Mouse (Mus musculus): ENCODE measurements around the gene Trio. TPM values are rescaled to one million over a fixed set of nuclear protein-coding genes. Genes with fewer than 3 reads are reported as not detected.

Trio gene
- polyA plus RNA-seq, 1 experiment from 2014 or later, result 60.8 TPM

- H3K27ac ChIP-seq (replicated peaks; ENCODE audit: low read depth, low read length), result peak overlapping the region; percentile 90
- peaks cover 12% of the 10 kb centered on the region; the same call in 1 of the 2 replicates for H3K36me3 ChIP-seq (ENCODE audit: control insufficient read depth, insufficient read depth, low read length)
- no peaks in the 10 kb centered on the region for H3K9me3 ChIP-seq (ENCODE audit: control insufficient read depth, low read length)
- 0 out of 2 replicates have a peak overlapping the region, but pooled peaks have one; percentile 20 for H3K9ac ChIP-seq (ENCODE audit: low read depth, low read length)
- 18% methylated on average over 20 of the region's 20 CpGs for WGBS
- ATAC-seq (ENCODE audit: low read depth) (peak; percentile 84), DNase-seq (ENCODE audit: low spot score) (peak; percentile 93)
- H3K27me3 ChIP-seq (replicated peaks; ENCODE audit: control insufficient read depth, insufficient read depth, low read length), result no peaks in the 10 kb centered on the region
- H3K4me3 ChIP-seq (ENCODE audit: low read depth, low read length), result no peak overlapping the region
- H3K4me1 ChIP-seq (ENCODE audit: control insufficient read depth, insufficient read depth, low read length), result peaks cover 56% of the 10 kb centered on the region
- no peak overlapping the region for H3K4me2 ChIP-seq (ENCODE audit: low read depth, low read length)
These were observed 228.0 kb downstream of the Trio start for GRCm38 (mm10) chr15:27797480-27798155.

- Histone ChIP-seq H3K4me3 (ENCODE audit: low read depth, low read length) (no peak overlapping the region), H3K27me3 (replicated peaks; ENCODE audit: control insufficient read depth, insufficient read depth, low read length) (no peaks in the 10 kb centered on the region), H3K36me3 (ENCODE audit: control insufficient read depth, insufficient read depth, low read length) (peaks cover 12% of the 10 kb centered on the region; the same call in 1 of the 2 replicates), H3K9ac (ENCODE audit: low read depth, low read length) (peak overlapping the region; percentile 22; the same call in 1 of the 2 replicates), H3K27ac (replicated peaks; ENCODE audit: low read depth, low read length) (peak overlapping the region; percentile 90), H3K9me3 (ENCODE audit: control insufficient read depth, low read length) (no peaks in the 10 kb centered on the region), H3K4me2 (ENCODE audit: low read depth, low read length) (no peak overlapping the region), H3K4me1 (ENCODE audit: control insufficient read depth, insufficient read depth, low read length) (peaks cover 59% of the 10 kb centered on the region)
- ATAC-seq (ENCODE audit: low read depth), result peak; percentile 24
- 49% methylated on average over 7 of the region's 7 CpGs for WGBS
- DNase-seq (ENCODE audit: low spot score), result peak; percentile 63
These were observed 228.8 kb downstream of the Trio start for GRCm38 (mm10) chr15:27796868-27797222.

GRCm38 (mm10) chr15:27795942-27796867 lies 229.4 kb downstream of the Trio start:
- Histone ChIP-seq H3K9me3 (ENCODE audit: control insufficient read depth, low read length) (no peaks in the 10 kb centered on the region), H3K9ac (ENCODE audit: low read depth, low read length) (peak overlapping the region; percentile 22; the same call in 1 of the 2 replicates), H3K27me3 (replicated peaks; ENCODE audit: control insufficient read depth, insufficient read depth, low read length) (no peaks in the 10 kb centered on the region), H3K36me3 (ENCODE audit: control insufficient read depth, insufficient read depth, low read length) (peaks cover 12% of the 10 kb centered on the region; the same call in 1 of the 2 replicates), H3K4me1 (ENCODE audit: control insufficient read depth, insufficient read depth, low read length) (peaks cover 56% of the 10 kb centered on the region), H3K4me3 (ENCODE audit: low read depth, low read length) (no peak overlapping the region), H3K27ac (replicated peaks; ENCODE audit: low read depth, low read length) (peak overlapping the region; percentile 90), H3K4me2 (ENCODE audit: low read depth, low read length) (no peak overlapping the region)
- DNase-seq (ENCODE audit: low spot score), result no peak
- WGBS, result 69% methylated on average over 22 of the region's 22 CpGs
- ATAC-seq (ENCODE audit: low read depth), result no peak

- Histone ChIP-seq H3K27ac (replicated peaks; ENCODE audit: low read depth, low read length) (peak overlapping the region; percentile 77), H3K4me3 (ENCODE audit: low read depth, low read length) (no peak overlapping the region), H3K27me3 (replicated peaks; ENCODE audit: control insufficient read depth, insufficient read depth, low read length) (no peaks in the 10 kb centered on the region), H3K36me3 (ENCODE audit: control insufficient read depth, insufficient read depth, low read length) (no peaks in the 10 kb centered on the region), H3K9ac (ENCODE audit: low read depth, low read length) (no peak overlapping the region), H3K4me2 (ENCODE audit: low read depth, low read length) (no peak overlapping the region), H3K9me3 (ENCODE audit: control insufficient read depth, low read length) (no peaks in the 10 kb centered on the region), H3K4me1 (ENCODE audit: control insufficient read depth, insufficient read depth, low read length) (peaks cover 71% of the 10 kb centered on the region)
- 24% methylated on average over 6 of the region's 6 CpGs for WGBS
- no peak for ATAC-seq (ENCODE audit: low read depth)
- DNase-seq (ENCODE audit: low spot score), result no peak
These were observed 232.4 kb downstream of the Trio start for GRCm38 (mm10) chr15:27793284-27793683.

GRCm38 (mm10) chr15:27792473-27792872 lies 233.2 kb downstream of the Trio start:
- ATAC-seq (ENCODE audit: low read depth), result no peak
- Histone ChIP-seq H3K36me3 (ENCODE audit: control insufficient read depth, insufficient read depth, low read length) (no peaks in the 10 kb centered on the region), H3K9ac (ENCODE audit: low read depth, low read length) (no peak overlapping the region), H3K4me2 (ENCODE audit: low read depth, low read length) (no peak overlapping the region), H3K4me1 (ENCODE audit: control insufficient read depth, insufficient read depth, low read length) (peaks cover 64% of the 10 kb centered on the region), H3K4me3 (ENCODE audit: low read depth, low read length) (no peak overlapping the region), H3K9me3 (ENCODE audit: control insufficient read depth, low read length) (no peaks in the 10 kb centered on the region), H3K27ac (replicated peaks; ENCODE audit: low read depth, low read length) (peak overlapping the region; percentile 77), H3K27me3 (replicated peaks; ENCODE audit: control insufficient read depth, insufficient read depth, low read length) (no peaks in the 10 kb centered on the region)
- no peak for DNase-seq (ENCODE audit: low spot score)
- WGBS, result 34% methylated on average over 11 of the region's 11 CpGs

GRCm38 (mm10) chr15:27791141-27791540 lies 234.5 kb downstream of the Trio start:
- WGBS, result 79% methylated on average over 5 of the region's 5 CpGs
- Histone ChIP-seq H3K4me3 (ENCODE audit: low read depth, low read length) (no peak overlapping the region), H3K27ac (replicated peaks; ENCODE audit: low read depth, low read length) (no peak overlapping the region), H3K36me3 (ENCODE audit: control insufficient read depth, insufficient read depth, low read length) (no peaks in the 10 kb centered on the region), H3K27me3 (replicated peaks; ENCODE audit: control insufficient read depth, insufficient read depth, low read length) (no peaks in the 10 kb centered on the region), H3K9me3 (ENCODE audit: control insufficient read depth, low read length) (no peaks in the 10 kb centered on the region), H3K9ac (ENCODE audit: low read depth, low read length) (no peak overlapping the region), H3K4me1 (ENCODE audit: control insufficient read depth, insufficient read depth, low read length) (peaks cover 59% of the 10 kb centered on the region), H3K4me2 (ENCODE audit: low read depth, low read length) (no peak overlapping the region)
- no peak for ATAC-seq (ENCODE audit: low read depth)
- DNase-seq (ENCODE audit: low spot score), result no peak

GRCm38 (mm10) chr15:27790699-27791098 lies 234.9 kb downstream of the Trio start:
- H3K27me3 ChIP-seq (replicated peaks; ENCODE audit: control insufficient read depth, insufficient read depth, low read length), result no peaks in the 10 kb centered on the region
- H3K4me1 ChIP-seq (ENCODE audit: control insufficient read depth, insufficient read depth, low read length), result peaks cover 58% of the 10 kb centered on the region
- H3K27ac ChIP-seq (replicated peaks; ENCODE audit: low read depth, low read length), result no peak overlapping the region
- H3K36me3 ChIP-seq (ENCODE audit: control insufficient read depth, insufficient read depth, low read length), result no peaks in the 10 kb centered on the region
- WGBS, result 79% methylated on average over 6 of the region's 6 CpGs
- no peak overlapping the region for H3K9ac ChIP-seq (ENCODE audit: low read depth, low read length)
- no peak overlapping the region for H3K4me2 ChIP-seq (ENCODE audit: low read depth, low read length)
- no peaks in the 10 kb centered on the region for H3K9me3 ChIP-seq (ENCODE audit: control insufficient read depth, low read length)
- DNase-seq (ENCODE audit: low spot score), result no peak
- ATAC-seq (ENCODE audit: low read depth), result no peak
- no peak overlapping the region for H3K4me3 ChIP-seq (ENCODE audit: low read depth, low read length)

- H3K27me3 ChIP-seq (replicated peaks; ENCODE audit: control insufficient read depth, insufficient read depth, low read length), result no peaks in the 10 kb centered on the region
- 53% methylated on average over 3 of the region's 3 CpGs for whole genome bisulfite sequencing
- no peak overlapping the region for H3K4me3 ChIP-seq (ENCODE audit: low read depth, low read length)
- peak overlapping the region; percentile 41; the same call in 1 of the 2 replicates for H3K9ac ChIP-seq (ENCODE audit: low read depth, low read length)
- no peaks in the 10 kb centered on the region for H3K9me3 ChIP-seq (ENCODE audit: control insufficient read depth, low read length)
- peak overlapping the region; percentile 97 for H3K27ac ChIP-seq (replicated peaks; ENCODE audit: low read depth, low read length)
- no peaks in the 10 kb centered on the region for H3K36me3 ChIP-seq (ENCODE audit: control insufficient read depth, insufficient read depth, low read length)
- peak overlapping the region; percentile 29; the same call in 1 of the 2 replicates for H3K4me2 ChIP-seq (ENCODE audit: low read depth, low read length)
- DNase-seq (ENCODE audit: low spot score) (no peak), ATAC-seq (ENCODE audit: low read depth) (no peak)
- peaks cover 70% of the 10 kb centered on the region for H3K4me1 ChIP-seq (ENCODE audit: control insufficient read depth, insufficient read depth, low read length)
These were observed 236.3 kb downstream of the Trio start for GRCm38 (mm10) chr15:27789325-27789724.

Measured in embryonic facial prominence, embryonic 14.5 days (tissue).